Comparison of ENCODE assay signal across 9 mouse cellular contexts in genomic region chr13:101547887-101548286, GRCm38 (mm10).
A peak's percentile ranks its signal among the peaks of the same experiment; 100 is the strongest.
DNase-seq lines count a peak whose midpoint lies in the region; ATAC-seq and TF ChIP-seq lines count a peak whose summit lies in the region.
"Had no signal": no experiment of that assay in that cellular context is flagged by ENCODE, and none has a peak within 500 bp of the region (broad histone marks: within the 10 kb centered on the region; RNA-seq: fewer than 3 reads in every experiment).

No protein-coding gene starts in this region.

- no peak overlapping the region for H3K9ac ChIP-seq in intestine, embryonic 14.5 days (ENCODE audit: low read length)
- H3K9ac ChIP-seq in intestine, postnatal 0 days (ENCODE audit: low read depth, low read length): no peak overlapping the region

- ATAC-seq in intestine, embryonic 14.5 days (replicated peaks; ENCODE audit: low FRiP score, low TSS enrichment, low read depth): no peak
- ATAC-seq in intestine, postnatal 0 days: no peak
- peak; percentile 81 for ATAC-seq in CD4-positive, CD25-positive, alpha-beta regulatory T cell, adult 4 months
- ATAC-seq in megakaryocyte progenitor cell, adult 5-6 weeks (replicated peaks; ENCODE audit: poor library complexity): peak; percentile 16; the same call in 1 of the 2 replicates

- 0 out of 2 replicates have a peak, but pooled peaks cover 4% of the 10 kb centered on the region for H3K4me1 ChIP-seq in intestine, embryonic 14.5 days (replicated peaks; ENCODE audit: control insufficient read depth, insufficient read depth, low read length)
- no peaks in the 10 kb centered on the region for H3K4me1 ChIP-seq in intestine, postnatal 0 days (replicated peaks; ENCODE audit: control insufficient read depth, insufficient read depth, low read length)

- no peak overlapping the region for H3K4me3 ChIP-seq in intestine, embryonic 14.5 days (ENCODE audit: low read depth, low read length)
- H3K4me3 ChIP-seq in intestine, postnatal 0 days (ENCODE audit: low read depth, low read length): no peak overlapping the region

- WGBS in intestine, embryonic 14.5 days: 19% methylated on average over 6 of the region's 6 CpGs
- WGBS in intestine, postnatal 0 days: 40% methylated on average over 6 of the region's 6 CpGs

- no peak overlapping the region for H3K27ac ChIP-seq in intestine, embryonic 14.5 days (ENCODE audit: low read depth)
- no peak overlapping the region for H3K27ac ChIP-seq in intestine, postnatal 0 days (ENCODE audit: low read depth, low read length)

- no peak for DNase-seq in intestine, embryonic 14.5 days (ENCODE audit: low spot score)
- DNase-seq in c-Kit-negative CD71-positive TER-119-positive erythroid progenitor cells, embryonic 14.5 days (ENCODE audit: low read depth, low spot score): peak; percentile 59
- no peak for DNase-seq in gastrocnemius, postnatal 14 days
- DNase-seq in frontal cortex, postnatal 25 days (ENCODE audit: low spot score in 2 of 2): no peak
- DNase-seq in urinary bladder, postnatal 36 days (ENCODE audit: low spot score in 2 of 2): no peak
- DNase-seq: heart, postnatal 14 days had no signal

- TF ChIP-seq CTCF in intestine, postnatal 0 days (IDR thresholded peaks at IDR 0.05; ENCODE audit: low read depth): no peak

- no peaks in the 10 kb centered on the region for H3K27me3 ChIP-seq in intestine, embryonic 14.5 days (replicated peaks; ENCODE audit: control insufficient read depth, insufficient read depth, low read length)
- H3K27me3 ChIP-seq in intestine, postnatal 0 days (replicated peaks; ENCODE audit: control insufficient read depth, insufficient read depth, low read length): no peaks in the 10 kb centered on the region

- peak overlapping the region; percentile 13; the same call in 1 of the 2 replicates for H3K4me2 ChIP-seq in intestine, embryonic 14.5 days (ENCODE audit: low read length)
- no peak overlapping the region for H3K4me2 ChIP-seq in intestine, postnatal 0 days (replicated peaks; ENCODE audit: low read depth)

- intact Hi-C loops in gastrocnemius, postnatal 14 days (cut with DNase I; ENCODE audit: low total_unique reads): no loop called here

- no peaks in the 10 kb centered on the region for H3K36me3 ChIP-seq in intestine, embryonic 14.5 days (ENCODE audit: control insufficient read depth, insufficient read depth, low read length)
- H3K36me3 ChIP-seq in intestine, postnatal 0 days (ENCODE audit: control insufficient read depth, insufficient read depth): no peaks in the 10 kb centered on the region

- H3K9me3 ChIP-seq in intestine, embryonic 14.5 days (ENCODE audit: control insufficient read depth, low read length): no peaks in the 10 kb centered on the region
- H3K9me3 ChIP-seq in intestine, postnatal 0 days (ENCODE audit: control insufficient read depth): no peaks in the 10 kb centered on the region

Comparison
In these comparisons a context has a peak if more than half of its experiments do, and no peak if none do; other contexts are left out.
1. ATAC-seq: peak in CD4-positive, CD25-positive, alpha-beta regulatory T cell, adult 4 months (single experiment) and megakaryocyte progenitor cell, adult 5-6 weeks (single experiment); none in intestine, embryonic 14.5 days (single experiment) and intestine, postnatal 0 days (single experiment).